Mouse (Mus musculus) liver, adult 2 months (tissue): ENCODE results near the gene 1700031F05Rik. TPM values are rescaled to one million over a fixed set of nuclear protein-coding genes. Genes with fewer than 3 reads are reported as not detected.
"Not testable (repeated sequence)": the region's sequence is repeated elsewhere in the genome, so short reads cannot be mapped to it uniquely, and the experiment has no call there.

Experiments
- DNase-seq: peaks from one replicate; pipeline ENCODE4 v3.0.0-alpha.2; 2011; ENCODE audit warnings: low read depth, low spot score; ENCODE audit errors: extremely low read depth
- H3K27ac ChIP-seq: fragments of 200-500 bp; replicated peaks from 2 replicates; pipeline ENCODE4 v1.5.1; 2012; ENCODE audit warnings: low read depth, mild to moderate bottlenecking, control low read depth, inconsistent platforms, low read length; ENCODE audit not compliant: insufficient read depth
- H3K27me3 ChIP-seq: fragments of 200-500 bp; 2 replicates; pipeline ENCODE4 v1.6.1; 2012; ENCODE audit warnings: mild to moderate bottlenecking, moderate library complexity, low read length, inconsistent platforms; ENCODE audit not compliant: control insufficient read depth, insufficient read depth
- H3K36me3 ChIP-seq: fragments of 200-500 bp; 2 replicates; pipeline ENCODE4 v1.6.1; 2012; ENCODE audit warnings: low read length, inconsistent platforms; ENCODE audit not compliant: control insufficient read depth, insufficient read depth
- H3K4me1 ChIP-seq: fragments of 200-500 bp; 2 replicates; pipeline ENCODE4 v1.6.1; 2011; ENCODE audit warnings: low read length; ENCODE audit not compliant: control insufficient read depth, insufficient read depth
- H3K4me3 ChIP-seq: fragments of 200-500 bp; 2 replicates; pipeline ENCODE4 v1.5.1; 2011; ENCODE audit warnings: low read depth, mild to moderate bottlenecking, control low read depth, low read length, moderate library complexity; ENCODE audit not compliant: insufficient read depth
- H3K79me2 ChIP-seq: fragments of 200-500 bp; 2 replicates; pipeline ENCODE4 v1.6.1; 2012; ENCODE audit warnings: inconsistent platforms, mild to moderate bottlenecking, low read length, moderate library complexity; ENCODE audit not compliant: control insufficient read depth, insufficient read depth
- H3K9ac ChIP-seq: fragments of 200-500 bp; 2 replicates; pipeline ENCODE4 v1.6.1; 2012; ENCODE audit warnings: low read depth, mild to moderate bottlenecking, control low read depth, inconsistent platforms, low read length
- CTCF ChIP-seq: fragments of 200-500 bp; IDR thresholded peaks from 2 replicates; pipeline ENCODE4 v1.5.1; 2011; ENCODE audit warnings: low read depth, low read length, control low read depth
- POLR2A ChIP-seq: fragments of 200-500 bp; IDR thresholded peaks from 2 replicates; pipeline ENCODE4 v1.6.1; 2011; ENCODE audit warnings: low read length, control low read depth; ENCODE audit not compliant: insufficient read depth; ENCODE audit errors: extremely low read depth
- WGBS: fragments of 180-500 bp; shearing (Covaris S2); methylation state at CpG from one replicate; pipeline ENCODE4 v1.1.7; 2018; 5-methylcytosine and 5-hydroxymethylcytosine counted together
- polyA plus RNA-seq: library from polyadenylated mRNA; depleted of rRNA; stranded (reverse); fragments of >200 nt; gene quantifications from 2 replicates; pipeline ENCODE4 v1.2.3, GENCODE M21; 2012; rRNA removed
- total RNA-seq: library from RNA; depleted of rRNA; stranded (reverse); fragments of >200 nt; gene quantifications from 2 replicates; pipeline ENCODE4 v1.2.3, GENCODE M21; 2014; rRNA removed

Gene 1700031F05Rik
- total RNA-seq (not detected in 2 replicates), polyA plus RNA-seq (not detected in 2 replicates)

- Histone ChIP-seq H3K4me1 (no peaks in the 10 kb centered on the region), H3K27me3 (no peaks in the 10 kb centered on the region), H3K9ac (no peak within 1 kb of the TSS), H3K27ac (no peak within 1 kb of the TSS), H3K79me2 (no peaks in the 10 kb centered on the region), H3K4me3 (no peak within 1 kb of the TSS), H3K36me3 (no peaks in the 10 kb centered on the region)
- no peak for DNase-seq
- TF ChIP-seq CTCF (no peak), POLR2A (no peak)
- 87% methylated on average over 6 of the region's 6 CpGs for WGBS
These were observed at the start of gene 1700031F05Rik for GRCm38 (mm10) chrX:102867871-102868270. 1700031F05Rik (minus strand) TSS chrX:102867971.

GRCm38 (mm10) chrX:102914823-102915222 lies 47.1 kb upstream of the 1700031F05Rik start:
- H3K4me1 ChIP-seq, H3K27ac ChIP-seq, H3K79me2 ChIP-seq, H3K27me3 ChIP-seq, DNase-seq, H3K9ac ChIP-seq, H3K4me3 ChIP-seq, H3K36me3 ChIP-seq: not testable (repeated sequence)
- 67% methylated on average over 1 of the region's 1 CpGs for WGBS

GRCm38 (mm10) chrX:102908587-102908986 lies 40.8 kb upstream of the 1700031F05Rik start, which contains the start of the genes Dmrtc1a and 1700011M02Rik:
Dmrtc1a (minus strand) TSS chrX:102908687.
1700011M02Rik (plus strand) TSS chrX:102908905.
- 75% methylated on average over 6 of the region's 9 CpGs for WGBS
- not testable (repeated sequence) for H3K79me2 ChIP-seq, DNase-seq, H3K4me3 ChIP-seq, H3K4me1 ChIP-seq, H3K27ac ChIP-seq, H3K9ac ChIP-seq, H3K36me3 ChIP-seq, H3K27me3 ChIP-seq

GRCm38 (mm10) chrX:102854516-102854915 lies 13.3 kb downstream of the 1700031F05Rik start, which contains the start of gene Dmrtc1c2:
Dmrtc1c2 (minus strand) TSS chrX:102854616.
- not testable (repeated sequence) for H3K27me3 ChIP-seq, H3K27ac ChIP-seq, H3K79me2 ChIP-seq, H3K4me3 ChIP-seq, H3K9ac ChIP-seq, DNase-seq, H3K4me1 ChIP-seq, H3K36me3 ChIP-seq
- 100% methylated on average over 1 of the region's 13 CpGs for WGBS

- no peak for TF ChIP-seq POLR2A
- no peak for TF ChIP-seq CTCF
- H3K36me3 ChIP-seq, result no peaks in the 10 kb centered on the region
- DNase-seq, result no peak
- H3K4me1 ChIP-seq, result no peaks in the 10 kb centered on the region
- H3K27ac ChIP-seq, result no peak overlapping the region
- no peaks in the 10 kb centered on the region for H3K27me3 ChIP-seq
- no peak overlapping the region for H3K9ac ChIP-seq
- WGBS, result 57% methylated on average over 4 of the region's 4 CpGs
- no peaks in the 10 kb centered on the region for H3K79me2 ChIP-seq
- H3K4me3 ChIP-seq, result no peak overlapping the region
These were observed 55.5 kb downstream of the 1700031F05Rik start for GRCm38 (mm10) chrX:102812311-102812710.

Other genes with a start within 250 kb of the 1700031F05Rik start
- gene Phka1, start 223.7 kb downstream of the 1700031F05Rik start, total RNA-seq, result 4.5 and 5.4 TPM in 2 replicates
- 2.1 and 2.2 TPM in 2 replicates for gene Phka1, start 223.7 kb downstream of the 1700031F05Rik start, polyA plus RNA-seq
- not detected in 2 replicates for gene Gm3880, start 181.0 kb downstream of the 1700031F05Rik start, total RNA-seq
- not detected in 2 replicates for gene Gm3880, start 181.0 kb downstream of the 1700031F05Rik start, polyA plus RNA-seq
- not detected in 2 replicates for gene Gm9112, start 160.3 kb downstream of the 1700031F05Rik start, total RNA-seq
- not detected in 2 replicates for gene Gm9112, start 160.3 kb downstream of the 1700031F05Rik start, polyA plus RNA-seq
- not detected in 2 replicates for gene Dmrtc1b, start 160.1 kb downstream of the 1700031F05Rik start, total RNA-seq
- not detected in 2 replicates for gene Dmrtc1b, start 160.1 kb downstream of the 1700031F05Rik start, polyA plus RNA-seq
- gene Dmrtc1c1, start 65.0 kb downstream of the 1700031F05Rik start, total RNA-seq, result not detected in 2 replicates
- not detected in 2 replicates for gene Dmrtc1c1, start 65.0 kb downstream of the 1700031F05Rik start, polyA plus RNA-seq
- not detected in 2 replicates for gene Dmrtc1c2, start 13.4 kb downstream of the 1700031F05Rik start, total RNA-seq
- gene Dmrtc1c2, start 13.4 kb downstream of the 1700031F05Rik start, polyA plus RNA-seq, result not detected in 2 replicates
- gene Dmrtc1a, start 40.7 kb upstream of the 1700031F05Rik start, total RNA-seq, result not detected in 2 replicates
- gene Dmrtc1a, start 40.7 kb upstream of the 1700031F05Rik start, polyA plus RNA-seq, result not detected in 2 replicates
- gene 1700011M02Rik, start 40.9 kb upstream of the 1700031F05Rik start, total RNA-seq, result not detected in 2 replicates
- not detected in 2 replicates for gene 1700011M02Rik, start 40.9 kb upstream of the 1700031F05Rik start, polyA plus RNA-seq
- gene 1700018G05Rik, start 60.4 kb upstream of the 1700031F05Rik start, total RNA-seq, result not detected in 2 replicates
- gene 1700018G05Rik, start 60.4 kb upstream of the 1700031F05Rik start, polyA plus RNA-seq, result not detected in 2 replicates